Mouse (Mus musculus) lung, adult 2 months (tissue): Measurements from ENCODE around the gene Rd3.

Experiments used
- CTCF ChIP-seq: fragments of 200-500 bp; IDR thresholded peaks from 2 replicates; pipeline ENCODE4 v1.5.1; 2011; ENCODE audit warnings: mild to moderate bottlenecking, low read length, control low read depth; ENCODE audit not compliant: insufficient read depth
- POLR2A ChIP-seq: fragments of 200-500 bp; IDR thresholded peaks from 2 replicates; pipeline ENCODE4 v1.6.1; 2011; ENCODE audit warnings: low read depth, mild to moderate bottlenecking, control low read depth, low read length, borderline replicate concordance; ENCODE audit errors: extremely low read depth

- TF ChIP-seq POLR2A (no peak), CTCF (no peak)
Measured at GRCm38 (mm10) chr1:191943638-191944037, 33.5 kb upstream of the Rd3 start.
